Mouse (Mus musculus) liver, adult (tissue): ENCODE measurements around the gene Gli2.
A peak's percentile ranks its signal among the peaks of the same experiment; 100 is the strongest.

Source experiments
- GATA4 ChIP-seq: IDR thresholded peaks from 2 replicates; pipeline ENCODE4 v1.6.1; 2014; ENCODE audit warnings: mild to moderate bottlenecking, low read length; ENCODE audit not compliant: insufficient replicate concordance

The Gli2 gene

GRCm38 (mm10) chr1:118987538-118987937, 65.9 kb downstream of the Gli2 start:
- no peak for TF ChIP-seq GATA4

DNA sequence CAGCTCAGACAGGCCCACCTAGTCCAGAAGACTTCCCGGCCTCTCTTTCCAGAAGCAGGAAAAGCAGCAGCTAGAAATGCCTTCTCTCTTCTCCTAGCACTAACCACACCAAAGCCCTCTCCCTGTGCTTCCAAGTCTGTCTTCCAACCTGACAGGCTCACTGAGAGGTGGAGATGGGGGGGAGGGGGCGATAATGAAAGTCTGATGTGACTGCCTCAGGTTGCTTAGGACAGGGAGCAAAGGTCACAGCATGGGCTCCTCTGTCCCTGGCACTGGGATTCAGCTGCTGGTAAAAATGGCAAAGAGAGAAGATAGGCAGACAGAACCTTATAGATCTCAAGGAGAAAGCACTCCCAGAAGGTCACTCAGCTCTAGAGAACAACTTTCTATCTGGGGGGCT, 70.0 kb downstream of the Gli2 start:
- no peak for TF ChIP-seq GATA4

GRCm38 (mm10) chr1:118982805-118983211, 70.6 kb downstream of the Gli2 start:
- no peak for TF ChIP-seq GATA4

DNA sequence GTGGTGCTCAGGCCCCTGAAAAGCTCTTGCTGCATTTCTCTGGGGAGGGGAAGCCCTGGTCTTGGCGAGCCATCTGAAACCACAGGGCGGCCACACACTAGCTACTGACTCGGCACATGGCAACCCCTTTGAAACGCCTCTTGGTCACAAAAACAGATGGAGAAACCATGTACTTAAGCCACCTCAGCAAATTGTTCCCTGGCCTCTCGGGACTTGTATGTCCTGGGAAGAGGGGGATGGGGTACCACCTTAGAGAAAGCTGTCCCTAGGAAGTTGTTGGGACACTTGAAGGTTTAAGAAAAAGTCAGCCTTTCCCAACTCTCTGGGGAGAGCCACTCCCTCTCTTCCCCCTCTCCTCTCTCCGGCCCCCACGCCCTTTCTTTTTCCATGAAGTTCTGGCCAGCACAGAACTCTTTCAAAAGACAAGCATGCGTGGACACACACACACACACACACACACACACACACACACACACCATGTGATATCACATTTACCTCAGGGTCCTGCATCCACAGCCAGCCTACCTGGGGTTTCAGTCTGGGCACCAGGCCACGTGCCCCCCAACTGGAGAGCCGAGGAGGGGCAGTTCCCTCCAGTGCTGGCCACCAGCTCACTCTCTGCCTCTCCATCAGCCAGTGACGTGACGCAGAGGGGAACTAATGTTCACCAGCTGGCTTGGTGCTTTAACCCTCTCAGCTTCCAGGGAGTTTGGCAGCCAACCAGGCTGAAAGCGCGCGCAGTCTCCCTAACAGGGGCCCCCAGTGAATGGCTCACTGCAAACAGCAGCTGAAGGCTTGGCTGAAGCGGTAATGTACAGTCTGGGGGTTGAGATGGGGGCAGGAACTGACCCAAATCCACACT, 71.2 kb downstream of the Gli2 start:
- TF ChIP-seq GATA4 = no peak

- no peak for TF ChIP-seq GATA4
Observed at GRCm38 (mm10) chr1:118980636-118981035, 72.8 kb downstream of the Gli2 start.

DNA sequence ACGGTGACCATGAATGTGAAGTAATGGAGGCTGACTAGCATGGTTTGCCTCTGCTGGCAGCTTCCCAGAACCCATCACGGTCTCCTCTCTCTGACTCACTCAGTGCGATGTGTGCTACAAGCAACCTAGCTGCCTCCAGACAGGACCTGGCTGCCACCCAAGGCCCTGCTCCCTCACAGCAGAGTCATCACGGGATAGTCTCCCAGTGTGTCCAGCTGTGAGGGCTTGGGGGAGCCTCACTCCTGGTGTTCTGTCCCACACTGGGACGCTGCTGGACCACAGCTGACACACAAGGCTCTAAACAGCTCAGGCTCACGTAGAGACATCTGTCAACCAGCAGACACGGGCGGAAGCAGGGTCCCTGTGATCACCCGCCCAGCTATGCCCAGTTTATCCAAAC, 76.8 kb downstream of the Gli2 start:
- TF ChIP-seq GATA4 = no peak

- no peak for TF ChIP-seq GATA4
Observed at GRCm38 (mm10) chr1:118975376-118975775, 78.0 kb downstream of the Gli2 start.

GRCm38 (mm10) chr1:118970068-118970467, 83.4 kb downstream of the Gli2 start:
- TF ChIP-seq GATA4 = no peak

- TF ChIP-seq GATA4 = no peak
Observed at GRCm38 (mm10) chr1:118969409-118969808, 84.0 kb downstream of the Gli2 start.

GRCm38 (mm10) chr1:118968661-118969179, 84.7 kb downstream of the Gli2 start:
- no peak for TF ChIP-seq GATA4

GRCm38 (mm10) chr1:118967976-118968375, 85.4 kb downstream of the Gli2 start:
- TF ChIP-seq GATA4 = no peak

DNA sequence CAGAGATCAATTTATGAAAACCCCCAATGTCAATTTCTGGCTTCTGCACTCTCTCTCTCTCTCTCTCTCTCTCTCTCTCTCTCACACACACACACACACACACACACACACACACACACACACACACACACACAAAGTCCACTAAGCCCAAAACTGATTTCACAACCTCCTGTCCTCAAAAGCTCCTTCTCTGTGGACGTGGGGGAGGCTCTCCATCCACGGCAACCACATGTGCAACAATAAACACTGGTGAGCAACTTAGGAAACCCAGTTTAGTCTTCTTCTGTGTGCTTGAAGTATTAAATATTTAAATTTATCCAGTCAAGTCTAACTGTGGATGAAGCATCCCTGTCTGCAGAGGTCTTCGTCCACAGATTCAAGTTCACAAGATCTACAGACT, 86.1 kb downstream of the Gli2 start:
- TF ChIP-seq GATA4 = peak; percentile 24; the same call in 1 of the 2 replicates

- no peak for TF ChIP-seq GATA4
Observed at GRCm38 (mm10) chr1:118958644-118959043, 94.8 kb downstream of the Gli2 start.

- TF ChIP-seq GATA4 = no peak
Observed at GRCm38 (mm10) chr1:118955791-118956190, 97.6 kb downstream of the Gli2 start.

- no peak for TF ChIP-seq GATA4
Observed at GRCm38 (mm10) chr1:118954434-118955301, 98.8 kb downstream of the Gli2 start.

DNA sequence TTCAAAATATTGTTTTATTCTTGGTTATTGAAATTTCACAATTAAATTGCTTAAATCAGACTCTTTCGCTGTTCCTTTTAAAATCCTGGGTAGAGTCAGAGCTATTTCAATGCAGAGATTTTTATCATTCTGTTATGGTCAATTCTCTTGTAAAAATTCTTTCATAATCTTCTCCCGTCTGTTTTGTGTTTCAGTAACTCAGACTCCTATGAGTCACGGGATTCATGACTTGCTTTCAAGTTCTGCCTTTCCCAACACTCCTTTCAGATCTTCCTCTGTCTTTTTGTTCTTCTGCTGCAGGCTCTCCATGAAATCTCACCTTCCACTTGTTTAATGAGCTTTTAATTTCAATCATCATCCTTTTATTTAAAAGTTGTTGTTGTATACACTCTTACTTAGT, 100.4 kb downstream of the Gli2 start:
- no peak for TF ChIP-seq GATA4
